Mouse (Mus musculus) lung, postnatal 4 days (tissue): ENCODE measurements at regions not wholly inside any gene's neighbourhood (a gene's known extent, or its start where the extent isn't known, plus 50 kb on each side); places are given as distances from the start of the nearest gene placed in this dataset.

Experiments used
- DNase-seq, 2 experiments: peaks; one replicate each; pipeline ENCODE4 v3.0.0; 2021

DNA sequence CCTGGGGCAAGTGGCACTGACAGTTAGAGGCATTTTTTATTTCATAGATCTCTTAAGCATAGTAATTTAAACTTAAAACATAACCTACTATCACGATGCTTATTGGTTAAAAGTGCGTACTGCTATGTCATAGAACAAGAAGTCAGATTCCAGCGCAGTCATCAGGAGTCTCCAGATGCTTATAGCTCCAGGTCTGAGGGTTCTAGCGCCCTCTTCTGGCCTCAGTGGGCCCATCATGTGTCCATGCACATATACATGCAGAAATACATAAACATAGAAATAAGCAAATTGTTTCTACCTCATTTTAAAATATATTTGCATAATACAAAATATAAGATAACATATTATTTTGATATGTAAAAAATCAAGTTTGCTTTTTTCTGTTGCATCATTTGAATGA, 1002.8 kb upstream of the Adgrl2 start:
- DNase-seq, result no peak

DNA sequence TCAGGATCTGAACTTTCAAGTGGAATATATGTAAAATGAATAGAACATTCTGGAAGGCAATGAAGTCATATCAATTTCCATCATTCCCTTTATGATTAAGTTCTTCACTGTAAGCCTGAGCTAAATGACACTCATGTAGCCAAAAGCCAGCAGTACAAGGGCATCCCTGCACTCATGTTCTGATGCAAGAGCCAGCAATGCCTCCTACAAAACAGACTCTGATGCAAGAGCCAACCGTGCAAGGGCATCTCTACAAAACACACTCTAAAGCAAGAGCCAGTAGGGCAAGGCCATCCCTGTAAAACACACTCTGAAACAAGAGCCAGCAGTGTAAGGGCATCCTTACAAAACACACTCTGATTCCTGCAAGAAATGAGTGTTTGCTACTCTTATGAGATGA, 997.4 kb upstream of the Adgrl2 start:
- no peak for DNase-seq

DNA sequence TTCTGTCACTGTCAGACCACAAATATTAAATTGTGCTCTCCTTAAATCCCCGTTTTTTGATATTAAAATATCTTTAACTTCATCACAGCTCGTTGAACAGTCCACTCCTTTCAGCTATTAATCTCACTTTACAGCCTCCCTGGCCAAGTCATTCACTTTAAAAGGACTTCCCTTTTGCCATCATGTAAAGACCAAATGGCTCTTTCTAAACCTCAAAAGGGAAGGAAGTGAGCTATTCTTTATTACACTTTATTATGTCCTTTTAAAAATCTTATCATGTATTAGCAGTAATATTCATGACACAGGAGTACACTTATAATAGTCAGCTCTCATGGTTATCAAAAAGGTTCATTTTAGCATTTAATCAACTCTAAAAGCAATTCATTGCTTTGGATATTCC, 966.6 kb upstream of the Adgrl2 start:
- DNase-seq, result no peak

DNA sequence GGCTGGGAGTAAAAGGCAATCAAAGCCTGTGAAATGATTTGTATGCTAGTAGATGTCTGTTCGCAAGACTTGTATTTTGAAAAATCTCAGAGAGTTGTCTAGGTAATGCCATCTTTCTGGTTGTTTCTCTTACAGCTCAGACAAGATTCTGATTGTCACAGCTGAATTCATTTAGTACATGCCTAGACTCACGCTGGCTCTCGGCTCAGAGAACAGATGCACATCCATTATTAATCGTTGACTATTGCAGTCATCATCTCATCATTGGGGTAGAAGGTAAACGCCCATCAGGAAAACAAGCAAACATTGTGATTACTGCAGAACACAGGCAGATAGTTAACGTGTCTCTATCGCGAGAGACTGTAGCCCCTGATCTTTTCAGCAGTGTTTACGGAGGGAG, 945.8 kb upstream of the Adgrl2 start:
- no peak for DNase-seq

DNA sequence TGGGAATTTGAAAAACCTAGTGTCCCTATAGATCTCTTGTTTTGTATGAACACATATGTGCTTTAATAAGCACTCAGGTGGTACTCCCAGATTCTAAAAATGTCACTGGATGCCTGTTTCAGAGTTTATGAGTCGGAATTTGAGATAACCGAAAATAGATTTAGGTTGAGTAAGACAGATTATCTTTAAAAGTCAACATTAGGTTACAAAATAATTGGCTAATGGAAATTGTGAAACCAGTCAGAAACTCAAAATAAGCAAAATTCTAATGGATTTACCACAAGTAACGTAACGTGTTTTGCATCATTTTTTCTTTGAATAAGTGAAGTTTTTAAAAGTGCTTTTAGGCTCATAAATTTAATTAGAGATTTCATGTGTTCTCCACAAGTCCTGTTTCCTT, 944.5 kb upstream of the Adgrl2 start:
- DNase-seq, result no peak

DNA sequence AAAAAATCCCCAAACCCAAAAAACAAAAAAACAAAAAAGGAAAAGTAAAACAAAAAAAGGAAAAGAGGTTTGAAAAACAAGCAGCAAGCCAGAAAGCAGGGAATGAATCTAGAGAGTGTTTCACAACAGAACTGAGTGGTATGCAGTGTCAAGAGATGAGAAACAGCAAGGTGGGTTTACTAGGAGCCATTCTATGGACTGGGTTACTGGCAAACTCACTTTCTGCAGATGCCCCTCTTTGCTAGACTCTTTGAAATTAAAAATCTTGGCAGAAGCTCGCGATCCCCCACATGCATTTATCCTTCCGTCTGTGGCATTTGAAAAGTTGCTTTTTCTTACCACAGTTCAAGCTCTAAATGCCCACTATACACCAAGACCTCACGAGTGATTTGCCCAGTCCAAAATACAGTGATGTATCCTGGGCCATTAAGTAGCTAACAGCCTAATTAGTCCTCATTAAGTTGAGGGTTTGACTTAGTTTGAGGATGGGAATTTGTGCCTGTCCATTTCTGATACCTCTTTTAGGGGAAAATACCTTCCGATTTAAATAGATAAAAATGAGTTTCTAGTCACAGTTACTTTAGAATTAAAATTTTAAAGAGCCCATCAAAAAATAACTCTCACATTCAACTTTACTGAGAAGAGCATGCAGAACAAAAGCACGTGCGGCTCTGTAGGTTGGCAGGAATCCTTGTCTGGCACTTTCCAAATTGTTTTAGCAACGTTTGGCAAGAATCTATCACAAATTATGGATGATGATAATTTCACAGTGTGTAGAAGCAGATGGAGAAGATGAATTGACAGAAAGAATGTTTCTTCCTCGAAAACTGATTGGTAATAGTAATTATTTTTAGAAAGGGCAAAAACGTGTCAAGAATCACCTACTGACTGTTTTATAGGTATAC, 938.4 kb upstream of the Adgrl2 start:
- no peak for DNase-seq

DNA sequence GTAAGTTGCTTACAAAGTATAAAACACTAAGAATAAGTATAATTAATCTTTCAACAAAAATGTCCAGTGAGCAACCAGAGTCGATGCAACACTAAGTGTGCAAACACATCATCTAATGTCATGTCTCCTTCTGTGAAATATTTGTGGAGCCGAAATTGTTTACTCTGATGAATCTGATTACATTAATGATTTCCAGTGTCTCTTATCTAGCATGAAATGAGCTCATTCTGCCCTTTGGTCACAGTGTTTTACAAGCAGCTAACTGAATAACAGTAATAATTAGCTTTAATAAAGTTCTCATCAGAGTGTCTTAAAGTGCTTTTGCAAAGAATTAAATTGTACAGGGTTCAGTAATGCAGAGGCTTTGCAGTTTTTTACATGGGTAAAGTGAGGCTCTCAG, 929.9 kb upstream of the Adgrl2 start:
- DNase-seq, result no peak

DNA sequence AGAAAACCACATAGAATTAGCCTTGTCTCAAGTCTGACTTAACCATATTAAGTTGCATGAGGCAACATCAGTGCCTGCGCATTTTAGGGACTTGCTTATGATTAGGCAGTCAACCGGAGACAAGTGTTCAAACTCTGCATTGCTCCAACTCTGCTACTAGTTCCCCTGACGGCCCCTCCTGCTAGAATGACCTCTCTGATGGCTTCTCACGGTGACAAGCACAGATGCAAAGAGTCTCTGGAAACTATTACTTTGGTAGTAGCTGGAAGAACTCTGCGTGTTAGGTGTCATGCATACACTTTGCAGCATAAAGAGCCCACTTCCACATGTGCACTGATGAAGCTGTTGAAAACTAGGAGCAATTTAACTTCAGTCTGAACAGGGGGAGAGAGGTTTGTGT, 927.8 kb upstream of the Adgrl2 start:
- DNase-seq, result no peak

DNA sequence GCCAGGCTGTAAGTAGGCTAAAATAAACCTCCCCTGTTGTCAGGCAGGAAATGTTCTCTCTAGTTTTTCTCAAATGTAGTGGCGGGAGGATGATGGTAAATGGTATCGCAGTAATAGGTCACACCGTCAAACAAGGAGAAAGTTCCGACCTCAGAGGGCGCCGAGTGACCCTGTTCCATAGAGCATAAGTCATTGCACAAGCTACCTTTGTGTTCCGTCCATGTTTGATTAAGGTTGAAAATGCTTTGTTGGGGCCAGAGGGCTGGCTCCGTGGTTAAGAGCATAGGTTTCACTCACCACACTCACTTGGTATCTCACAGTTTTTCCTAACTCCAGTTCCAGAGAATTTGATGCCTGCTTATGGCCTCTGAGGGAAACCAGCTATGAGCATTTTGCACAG, 920.4 kb upstream of the Adgrl2 start:
- no peak for DNase-seq

DNA sequence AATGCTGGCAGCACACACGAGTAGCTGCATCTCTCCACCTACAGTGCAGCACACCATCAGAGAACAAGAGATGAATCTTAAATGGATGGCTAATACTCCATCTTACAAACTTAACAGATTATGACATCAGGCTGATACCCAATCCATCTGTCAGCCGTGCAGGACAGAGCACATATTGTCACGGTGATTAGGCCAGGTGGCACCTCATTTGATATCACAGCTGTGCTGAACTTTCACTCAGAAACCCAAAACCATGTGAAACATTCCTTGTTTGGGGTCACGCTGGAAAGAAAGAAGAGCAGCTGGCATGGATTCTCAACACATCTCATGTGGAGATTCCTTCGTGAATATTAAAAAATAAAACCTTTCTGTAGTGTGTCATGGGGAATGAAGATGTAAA, 911.4 kb upstream of the Adgrl2 start:
- DNase-seq, result peak in 1 of 2 experiments; percentile 20

DNA sequence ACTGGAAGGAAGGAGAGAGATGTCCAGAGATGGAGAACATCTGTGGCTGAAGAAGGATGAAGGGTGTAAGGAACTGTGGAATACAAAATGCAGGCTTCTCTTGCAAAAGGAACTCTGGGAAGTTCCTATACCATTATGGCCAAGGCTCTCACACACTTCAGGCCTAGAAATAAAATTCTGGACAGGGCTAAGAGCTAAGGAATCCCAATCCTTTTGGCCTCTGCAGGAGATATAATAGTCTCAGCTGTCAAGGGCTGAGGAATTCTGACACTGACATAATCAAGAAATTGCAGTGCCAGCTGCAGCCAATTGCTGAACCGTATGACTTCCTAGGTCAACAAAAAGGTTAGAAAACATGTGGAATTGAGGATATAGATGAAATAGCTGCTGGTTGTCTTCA, 886.2 kb upstream of the Adgrl2 start:
- no peak for DNase-seq

DNA sequence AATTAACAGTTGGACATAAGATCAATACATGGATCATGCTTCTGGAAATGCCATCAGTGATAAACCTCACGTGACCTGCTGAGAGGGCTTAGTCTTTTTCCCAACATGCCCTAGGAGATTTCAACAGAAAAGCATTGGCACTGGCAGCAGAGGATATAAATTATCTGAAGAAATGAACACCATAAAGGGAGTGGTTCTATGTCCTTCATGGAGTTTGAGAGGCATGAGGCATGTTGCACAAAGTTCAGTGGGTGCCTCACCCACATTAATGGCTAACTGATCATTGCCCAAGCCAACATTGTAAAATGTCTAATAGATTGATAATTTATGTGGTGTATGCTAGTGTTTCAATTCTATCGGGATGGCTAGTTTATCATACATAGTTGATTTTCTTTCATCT, 875.6 kb upstream of the Adgrl2 start:
- no peak for DNase-seq

DNA sequence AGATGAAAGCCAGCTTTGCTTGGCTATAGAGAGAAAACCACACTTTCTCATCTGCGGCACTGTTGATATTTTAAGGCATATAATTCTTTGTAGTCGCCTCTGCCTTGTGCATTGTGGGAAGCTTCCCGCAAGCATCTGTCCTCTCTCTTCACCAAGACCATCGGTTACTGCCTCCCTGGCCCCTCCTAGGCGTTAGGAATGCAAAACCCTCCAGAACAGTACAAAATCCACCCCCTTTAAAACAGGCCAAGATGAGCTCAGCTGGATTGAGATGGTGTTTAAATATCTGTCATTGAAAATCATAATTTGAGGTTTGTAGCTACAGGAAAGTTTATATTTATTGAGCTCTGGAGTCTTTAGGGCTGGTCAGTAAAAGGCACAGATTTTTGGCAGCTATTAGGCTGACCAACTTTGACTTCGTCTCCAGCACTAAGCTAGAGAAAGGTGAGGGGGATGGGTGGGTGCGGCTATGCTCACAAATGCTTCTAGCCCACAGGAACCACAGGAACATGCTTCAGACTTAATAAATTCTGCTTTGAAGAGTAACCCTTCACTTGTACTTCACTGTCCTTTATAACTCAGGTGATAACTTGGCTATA, 856.7 kb upstream of the Adgrl2 start:
- no peak for DNase-seq

DNA sequence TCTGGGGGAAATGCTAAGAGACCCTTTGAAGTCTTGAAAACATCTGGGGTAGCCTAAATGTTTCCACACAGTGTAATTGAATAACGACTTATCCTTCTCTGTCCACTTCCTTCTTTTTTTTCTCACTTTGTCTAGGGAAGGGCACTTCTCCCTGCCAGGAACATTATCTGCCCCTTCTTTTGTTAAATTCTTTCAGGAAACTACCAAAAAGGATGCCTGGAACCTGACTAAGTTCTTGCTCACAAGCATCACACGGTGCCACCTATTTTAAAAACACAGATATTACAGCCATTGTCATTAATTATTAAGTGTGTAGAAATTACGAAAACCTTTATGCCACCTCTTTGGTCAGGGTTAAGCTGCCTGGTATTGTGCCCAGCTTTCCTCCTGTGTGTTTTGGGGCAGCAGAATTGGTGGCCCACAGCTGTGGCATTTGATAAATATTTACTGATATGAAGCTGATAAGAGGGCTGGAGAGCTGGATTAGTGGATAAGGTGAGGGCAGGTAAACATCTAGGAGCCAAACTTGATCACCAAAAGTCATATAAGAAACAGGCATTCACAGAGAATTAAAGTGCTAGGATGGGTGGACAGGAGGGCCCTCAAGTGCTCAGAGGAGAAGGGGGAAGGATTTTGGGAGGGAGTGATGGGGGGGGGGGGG, 855.6 kb upstream of the Adgrl2 start:
- no peak for DNase-seq

DNA sequence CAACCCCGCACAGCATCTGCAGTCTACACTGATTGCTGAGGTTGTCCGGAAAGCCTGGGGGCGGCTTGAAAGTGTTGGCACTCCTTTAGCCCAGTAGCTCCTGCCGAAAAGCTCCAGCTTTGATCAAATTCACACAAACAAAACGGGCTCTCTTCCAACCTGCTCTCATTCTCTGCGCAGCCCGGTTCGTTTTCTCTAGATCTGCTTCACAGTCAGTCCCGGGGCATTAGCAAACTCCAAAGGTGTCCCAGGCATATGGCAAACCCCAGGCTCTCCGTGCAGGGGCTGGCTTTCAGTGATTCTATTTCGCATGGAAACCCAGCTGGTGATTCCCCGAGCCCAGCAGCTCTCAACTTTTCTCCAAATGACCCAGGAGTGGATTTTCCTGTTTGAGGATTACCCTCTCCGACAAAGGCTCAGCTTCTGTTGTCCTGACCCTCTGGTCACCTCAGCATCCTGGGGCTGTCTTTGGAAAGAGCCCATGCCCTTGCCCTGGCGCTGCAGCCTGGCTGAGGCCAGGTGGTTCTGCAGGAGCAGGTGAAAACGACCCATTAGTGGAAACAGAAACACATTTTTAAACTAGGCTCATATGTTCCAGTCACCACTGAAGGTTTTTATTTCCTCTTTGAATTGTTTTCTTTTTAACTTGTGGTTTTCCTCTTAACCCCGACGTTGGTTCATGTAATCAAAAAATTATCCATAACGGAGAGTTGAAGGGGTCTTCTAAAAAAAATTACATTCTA, 854.9 kb upstream of the Adgrl2 start:
- no peak for DNase-seq

DNA sequence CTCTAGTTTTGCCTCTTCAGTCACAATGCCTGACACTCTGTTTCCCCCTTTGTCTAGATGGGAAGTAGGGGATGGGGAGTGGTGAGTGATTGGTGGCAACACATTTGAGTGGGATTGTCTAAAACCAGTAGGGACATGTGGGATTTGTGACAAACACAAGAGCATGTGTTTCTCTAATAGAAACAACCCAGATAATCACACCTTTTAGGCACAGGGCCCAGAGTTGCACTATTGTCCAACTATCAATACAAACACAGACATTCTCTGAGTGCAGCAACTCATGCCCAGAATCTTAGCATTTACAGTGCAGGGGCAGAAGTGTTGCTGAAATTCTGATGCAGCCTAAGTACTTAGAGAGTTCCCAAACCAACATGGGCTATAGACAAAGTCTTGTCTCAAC, 847.6 kb upstream of the Adgrl2 start:
- DNase-seq, result no peak

DNA sequence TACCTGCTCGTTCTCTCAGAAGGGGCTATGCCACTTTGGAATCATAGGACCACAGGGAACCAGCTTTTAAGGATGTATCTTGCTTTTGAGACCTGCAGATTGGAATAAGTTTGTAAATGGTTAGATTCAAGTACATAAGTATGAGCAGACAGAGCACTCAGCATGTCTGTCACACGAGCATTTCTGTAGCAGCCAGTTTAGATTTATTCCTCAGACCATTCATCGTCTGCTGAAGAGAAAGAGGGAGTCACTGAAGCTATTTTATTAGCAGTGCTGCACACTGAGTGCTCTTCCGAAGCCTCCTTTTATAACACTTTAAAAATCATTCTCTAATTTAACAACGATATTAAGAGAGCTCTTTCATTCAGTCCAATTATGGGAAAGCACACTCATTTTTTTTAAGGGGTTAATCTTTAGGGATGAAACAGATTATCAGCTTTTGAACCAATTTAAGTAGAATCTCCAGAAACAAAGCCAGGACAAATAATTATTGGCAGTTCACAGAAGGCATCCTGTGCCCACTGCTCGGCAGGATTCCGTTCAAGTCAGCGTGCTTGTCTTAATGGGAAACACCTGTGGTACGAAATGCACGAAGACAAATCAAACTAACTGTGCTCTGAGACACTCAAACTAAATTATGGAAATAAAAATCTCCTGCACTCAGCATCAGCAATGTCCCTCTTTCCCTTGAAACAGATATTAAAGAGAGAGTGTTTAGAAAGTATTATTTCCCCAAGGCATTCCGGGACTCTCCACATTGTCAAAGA, 846.3 kb upstream of the Adgrl2 start:
- DNase-seq, result no peak

DNA sequence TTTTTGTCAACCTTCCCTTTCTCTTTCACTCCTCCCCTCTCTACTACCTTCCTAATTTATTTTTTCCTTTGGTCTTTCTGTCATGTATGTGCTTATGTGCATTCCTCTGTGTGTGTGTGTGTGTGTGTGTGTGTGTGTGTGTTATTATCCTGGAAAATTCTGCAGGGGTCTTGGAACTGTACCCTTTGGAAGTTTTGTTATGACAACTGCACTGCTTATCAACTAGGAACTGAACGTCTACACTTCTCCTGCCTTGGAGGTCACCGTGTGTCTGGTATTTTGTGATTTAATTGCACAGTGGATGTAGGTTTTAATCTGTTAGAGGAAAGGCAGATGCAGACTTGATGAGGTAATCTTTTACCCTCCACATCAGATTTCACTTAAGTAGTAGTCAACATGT, 836.8 kb upstream of the Adgrl2 start:
- DNase-seq, result no peak

DNA sequence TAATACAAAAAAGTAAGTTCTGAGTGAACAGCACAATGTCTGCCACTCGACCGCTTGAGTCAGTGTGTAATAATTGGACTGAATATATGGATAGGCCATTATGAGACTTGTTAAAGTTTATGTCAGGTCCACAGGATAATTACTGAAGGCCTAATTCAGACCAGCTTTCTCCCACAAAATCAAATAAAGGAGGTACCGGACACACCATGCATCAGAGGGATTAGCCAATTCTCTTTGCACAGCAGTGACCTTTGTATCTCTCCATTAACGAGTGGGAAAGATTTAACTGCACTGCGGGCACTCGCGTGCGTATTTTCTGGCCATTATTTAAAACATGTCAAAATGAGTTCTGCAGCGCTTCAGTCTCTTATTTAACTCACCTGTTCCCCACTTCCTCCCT, 836.4 kb upstream of the Adgrl2 start:
- DNase-seq, result no peak

DNA sequence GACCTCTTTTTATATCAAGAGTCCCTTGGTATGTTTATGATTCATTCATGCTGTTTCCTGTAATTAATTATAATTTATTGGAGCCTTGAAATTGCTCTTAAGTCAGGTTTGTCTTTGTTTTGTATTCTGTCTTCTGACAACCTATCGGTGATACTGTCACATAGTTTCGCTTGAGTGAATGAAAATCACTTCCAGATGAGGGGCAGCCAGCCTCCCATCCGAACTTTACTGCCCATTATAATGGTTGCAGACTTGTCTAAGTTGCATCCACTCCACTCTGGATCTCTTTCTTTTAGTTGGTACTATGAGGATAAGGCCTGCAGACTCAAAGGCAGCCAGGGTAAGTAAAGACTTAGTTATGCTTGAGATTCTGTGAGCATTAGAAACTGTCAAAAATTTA, 830.3 kb upstream of the Adgrl2 start:
- no peak for DNase-seq

DNA sequence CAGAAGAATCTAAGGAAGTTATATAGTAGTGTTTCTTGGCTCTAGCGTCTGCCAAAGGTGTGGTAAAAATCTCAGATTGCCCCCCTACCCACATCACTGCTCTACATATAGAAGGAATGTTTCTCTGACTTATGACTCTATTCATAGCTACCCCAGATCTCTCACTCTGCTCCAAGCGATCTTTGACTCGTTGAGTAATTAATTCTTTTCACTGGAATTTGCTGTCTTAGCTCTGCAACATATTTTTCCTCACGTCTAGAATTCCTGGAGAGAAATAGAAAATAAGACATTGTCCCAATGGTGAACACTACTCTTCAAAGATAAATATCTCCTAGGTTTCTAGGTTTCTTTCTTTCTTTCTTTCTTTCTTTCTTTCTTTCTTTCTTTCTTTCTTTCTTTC, 829.5 kb upstream of the Adgrl2 start:
- no peak for DNase-seq

DNA sequence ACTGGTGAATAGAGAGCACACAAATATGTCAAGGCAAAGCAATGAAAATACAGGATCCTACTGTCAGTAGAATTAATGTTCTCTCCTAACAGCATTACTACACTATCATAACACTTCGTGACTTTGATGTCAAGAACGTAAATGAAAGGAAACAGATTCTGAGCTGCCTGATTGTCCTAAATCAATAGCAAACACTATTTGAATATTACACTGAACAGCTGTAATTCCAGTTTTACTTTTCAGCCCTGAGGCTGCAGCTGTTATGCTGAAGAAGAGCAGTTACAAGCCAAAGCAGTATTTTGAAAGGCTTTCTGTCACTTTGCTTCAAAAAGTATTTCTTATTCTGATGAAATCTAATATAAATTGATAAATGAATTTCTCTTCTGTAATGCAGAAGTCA, 828.7 kb upstream of the Adgrl2 start:
- DNase-seq, result no peak

DNA sequence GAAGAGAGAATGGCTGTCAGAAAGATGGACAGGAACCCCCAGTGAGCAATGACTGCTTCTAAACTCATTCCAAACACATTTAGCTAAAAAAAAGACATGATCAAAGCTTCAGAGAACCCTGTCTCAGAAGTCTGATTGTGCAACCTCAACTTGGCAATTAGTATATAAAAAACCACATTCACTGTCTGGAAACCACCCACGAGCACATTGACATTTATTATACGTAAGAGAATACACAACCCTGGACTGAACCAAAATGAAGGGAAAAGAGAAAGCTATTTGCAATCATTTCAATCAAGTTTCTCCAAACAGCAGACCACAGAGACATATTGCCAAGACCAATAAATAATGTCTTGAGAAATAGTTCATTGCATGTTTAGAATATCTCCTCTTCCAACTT, 820.7 kb upstream of the Adgrl2 start:
- DNase-seq, result no peak
